Mouse (Mus musculus): ENCODE results near the gene Actb. TPM values are rescaled to one million over a fixed set of nuclear protein-coding genes. Genes with fewer than 3 reads are reported as not detected.

The Actb gene
- total and polyA plus RNA-seq, 3 experiments = 1,403 to 4,417 (median 3,042) TPM

DNA sequence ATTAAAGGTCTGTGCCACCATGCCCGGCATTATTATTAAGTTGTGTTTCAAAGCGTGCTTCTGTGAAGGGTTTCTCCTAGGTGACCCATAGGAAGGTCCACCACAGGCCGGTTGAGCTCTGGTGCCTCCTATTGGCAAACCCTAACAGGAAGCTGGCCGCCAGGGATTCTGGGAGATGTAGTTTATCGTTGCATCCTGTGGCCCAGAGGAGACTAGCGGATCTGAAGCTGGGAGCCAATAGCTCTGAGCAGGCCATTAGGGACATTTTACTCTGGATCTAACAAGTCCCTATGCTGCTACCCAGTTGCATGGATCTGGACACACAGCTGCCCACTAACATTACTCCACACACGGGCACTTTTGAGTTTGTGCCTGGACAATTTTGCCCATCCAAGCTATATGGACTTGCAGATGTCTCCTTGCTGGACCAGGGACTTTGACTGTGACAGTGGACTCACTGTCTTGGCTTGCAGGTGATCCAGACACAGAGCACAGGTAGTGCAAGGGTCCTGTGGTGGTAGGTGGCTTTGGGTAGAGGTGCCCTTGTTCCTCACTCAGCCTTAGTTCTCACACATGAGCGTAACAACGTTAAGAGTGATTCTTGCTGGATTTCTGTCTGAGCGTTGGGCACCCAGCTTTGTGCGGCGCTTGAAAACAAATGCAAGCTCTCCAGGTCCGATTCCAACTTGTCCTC, 29.2 kb upstream of the Actb start (continued):
- TF ChIP-seq ZMIZ1 (IDR thresholded peaks at IDR 0.05; ENCODE audit: low read depth, low read length) (no peak), ZC3H11A (IDR thresholded peaks at IDR 0.05; ENCODE audit: low read depth, low read length) (0 out of 2 replicates have a peak, but pooled peaks have one; percentile 17), TBP (IDR thresholded peaks at IDR 0.05; ENCODE audit: low read depth, low read length) (no peak), NELFE (IDR thresholded peaks at IDR 0.05; ENCODE audit: low read depth, low read length) (no peak), POLR2A (IDR thresholded peaks at IDR 0.05; ENCODE audit: control insufficient read depth in 1 of 2, insufficient read depth in 1 of 2, low read depth in 1 of 2, low read length in 2 of 2, poor library complexity in 1 of 2) (no peak), MXI1 (IDR thresholded peaks at IDR 0.05; ENCODE audit: low read depth, low read length) (peak; percentile 30), MYB (IDR thresholded peaks at IDR 0.05; ENCODE audit: low read depth, low read length) (no peak), UBTF (IDR thresholded peaks at IDR 0.05; ENCODE audit: borderline replicate concordance, insufficient read depth, low read depth, low read length) (no peak), POLR2AphosphoS2 (IDR thresholded peaks at IDR 0.05; ENCODE audit: low read length) (no peak), MYC (IDR thresholded peaks at IDR 0.05; ENCODE audit: low read depth, low read length) (no peak), MAX (IDR thresholded peaks at IDR 0.05; ENCODE audit: low read length) (no peak), ETS1 (IDR thresholded peaks at IDR 0.05; ENCODE audit: low read depth, low read length) (no peak), ZKSCAN1 (IDR thresholded peaks at IDR 0.05; ENCODE audit: low read depth, low read length) (no peak), TAL1 (IDR thresholded peaks at IDR 0.05; ENCODE audit: low read length) (no peak), MAFK (IDR thresholded peaks at IDR 0.05; ENCODE audit: borderline replicate concordance, low read depth, low read length) (no peak), CTCF (IDR thresholded peaks at IDR 0.05 in 2 of 3, conservative IDR thresholded peaks at IDR 0.05 in 1 of 3; ENCODE audit: control insufficient read depth in 1 of 3, insufficient read depth in 1 of 3, low read depth in 2 of 3, low read length in 3 of 3, poor library complexity in 1 of 3, severe bottlenecking in 1 of 3) (peak; percentile 13 to 53 (median 43); a peak in 4 of 6 replicates), ELF1 (IDR thresholded peaks at IDR 0.05; ENCODE audit: low read depth, low read length) (peak; percentile 80)

DNA sequence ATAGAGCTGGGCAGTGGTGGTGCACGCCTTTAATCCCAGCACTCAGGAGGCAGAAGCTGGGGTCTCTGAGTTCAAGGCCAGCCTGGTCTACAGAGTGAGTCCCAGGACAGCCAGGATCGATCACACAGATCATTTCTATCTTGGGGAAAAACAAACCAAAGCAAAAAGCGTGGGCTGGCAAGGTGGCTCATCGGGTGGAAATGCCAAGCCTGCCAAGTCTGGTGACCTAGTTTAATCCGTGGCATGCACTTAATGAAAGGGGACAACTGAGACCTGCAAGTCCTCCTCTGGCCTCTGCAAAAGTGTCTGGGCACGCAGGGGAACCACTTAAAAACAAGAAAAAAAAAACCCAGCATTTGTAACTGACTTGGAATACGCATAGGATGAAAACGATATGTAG, 26.2 kb upstream of the Actb start:
- H3K9me3 ChIP-seq (replicated peaks; ENCODE audit: insufficient read depth, low read length) = no peaks in the 10 kb centered on the region
- H3K79me2 ChIP-seq (ENCODE audit: control insufficient read depth, insufficient read depth, low read length, poor library complexity) = peaks cover 4% of the 10 kb centered on the region; the same call in 1 of the 2 replicates
- TF ChIP-seq ETS1 (IDR thresholded peaks at IDR 0.05; ENCODE audit: low read depth, low read length) (no peak), E2F4 (IDR thresholded peaks at IDR 0.05; ENCODE audit: borderline replicate concordance, low read depth, low read length) (no peak)
- H3K27ac ChIP-seq (ENCODE audit: control insufficient read depth, low read depth, low read length) = no peak overlapping the region
- no peak overlapping the region for H3K9ac ChIP-seq (ENCODE audit: control insufficient read depth, low read depth, low read length, poor library complexity, severe bottlenecking)
- H3K27me3 ChIP-seq (ENCODE audit: control insufficient read depth in 1 of 2, insufficient read depth in 2 of 2, low read length in 2 of 2) = no peaks in the 10 kb centered on the region
- H3K36me3 ChIP-seq (ENCODE audit: control insufficient read depth in 1 of 2, insufficient read depth in 2 of 2, low read length in 2 of 2) = peaks cover 0 to 12% of the 10 kb centered on the region in 2 experiments; a peak in 2 of 4 replicates
- no peak overlapping the region for H3K4me3 ChIP-seq (ENCODE audit: control insufficient read depth in 1 of 2, insufficient read depth in 1 of 2, low read depth in 2 of 2, low read length in 2 of 2)
- DNase-seq (ENCODE audit: low read depth, low spot score) = no peak
- peaks cover 0 to 23% of the 10 kb centered on the region in 2 experiments; a peak in 2 of 4 replicates for H3K4me1 ChIP-seq (ENCODE audit: control insufficient read depth in 1 of 2, insufficient read depth in 2 of 2, low read length in 2 of 2)

Measured in MEL (cell line).